Mouse (Mus musculus) kidney, postnatal 10 days (tissue): ENCODE measurements around the gene Msmp.
"Not testable (repeated sequence)": the region's sequence is repeated elsewhere in the genome, so short reads cannot be mapped to it uniquely, and the experiment has no call there.

Experiments used
- DNase-seq: peaks from one replicate; pipeline ENCODE4 v3.0.0; 2021; ENCODE audit warnings: mixed read lengths

Gene Msmp

GRCm38 (mm10) chr4:43561436-43561996, 22.8 kb downstream of the Msmp start:
- no peak for DNase-seq

- no peak for DNase-seq
Observed at GRCm38 (mm10) chr4:43560976-43561375, 23.3 kb downstream of the Msmp start.

- peak; percentile 78 for DNase-seq
Observed at GRCm38 (mm10) chr4:43560243-43560611, 24.1 kb downstream of the Msmp start.

- no peak for DNase-seq
Observed at GRCm38 (mm10) chr4:43559519-43560242, 24.6 kb downstream of the Msmp start.

- DNase-seq, result peak; percentile 92
Observed at GRCm38 (mm10) chr4:43558631-43559356, 25.5 kb downstream of the Msmp start.

DNA sequence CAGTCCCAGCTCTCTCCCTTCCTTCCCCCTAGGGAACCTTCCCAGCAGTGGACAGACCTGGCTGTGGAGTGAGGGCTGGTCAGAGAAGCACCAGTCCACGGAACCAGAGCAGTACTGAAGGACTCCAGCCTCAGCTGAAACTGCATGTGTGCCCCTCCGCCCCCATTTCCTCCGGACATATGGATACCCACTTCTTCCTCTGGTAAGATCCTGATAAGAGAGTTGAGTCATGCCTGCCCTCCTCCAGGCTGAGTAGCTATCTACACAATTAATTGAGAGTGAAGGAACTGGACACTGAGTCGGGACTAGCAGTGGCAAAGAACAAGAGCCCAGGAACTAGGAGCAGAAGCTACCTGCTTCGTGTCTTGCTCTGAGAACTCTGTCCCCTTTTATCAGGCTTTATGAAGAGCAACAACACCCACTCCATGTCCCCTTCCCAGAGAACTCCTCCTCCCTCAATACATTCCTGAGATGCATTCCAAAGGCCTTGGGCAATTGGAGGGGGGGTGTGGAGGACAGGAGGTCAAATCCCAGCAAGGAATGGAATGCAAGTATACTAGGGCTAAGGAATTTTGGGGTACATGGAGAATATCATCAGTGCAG, 26.2 kb downstream of the Msmp start:
- DNase-seq, result peak; percentile 78

GRCm38 (mm10) chr4:43555926-43556325, 28.4 kb downstream of the Msmp start:
- DNase-seq, result no peak

DNA sequence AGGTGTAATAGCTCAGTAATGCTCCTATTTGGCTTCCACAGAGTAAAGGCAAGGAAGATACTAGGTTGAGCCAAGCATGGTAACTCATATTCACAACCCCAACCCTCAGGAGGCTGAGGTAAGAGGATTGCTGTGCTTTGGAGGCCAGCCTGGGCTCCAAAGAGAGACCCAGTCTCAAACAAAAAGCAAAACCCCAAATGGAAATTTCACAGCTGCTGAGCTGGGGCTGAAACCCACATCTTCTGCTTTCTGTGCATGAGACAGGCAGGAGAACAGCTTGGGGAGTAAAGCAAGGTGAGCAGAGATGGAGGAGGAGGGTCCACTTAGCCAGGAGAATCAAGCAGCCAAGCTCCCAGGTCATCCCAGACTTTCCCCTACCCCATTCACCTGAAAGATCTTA, 30.4 kb downstream of the Msmp start:
- no peak for DNase-seq

GRCm38 (mm10) chr4:43552437-43552836, 31.9 kb downstream of the Msmp start:
- DNase-seq, result no peak

GRCm38 (mm10) chr4:43551854-43552253, 32.4 kb downstream of the Msmp start:
- DNase-seq, result not testable (repeated sequence)

DNA sequence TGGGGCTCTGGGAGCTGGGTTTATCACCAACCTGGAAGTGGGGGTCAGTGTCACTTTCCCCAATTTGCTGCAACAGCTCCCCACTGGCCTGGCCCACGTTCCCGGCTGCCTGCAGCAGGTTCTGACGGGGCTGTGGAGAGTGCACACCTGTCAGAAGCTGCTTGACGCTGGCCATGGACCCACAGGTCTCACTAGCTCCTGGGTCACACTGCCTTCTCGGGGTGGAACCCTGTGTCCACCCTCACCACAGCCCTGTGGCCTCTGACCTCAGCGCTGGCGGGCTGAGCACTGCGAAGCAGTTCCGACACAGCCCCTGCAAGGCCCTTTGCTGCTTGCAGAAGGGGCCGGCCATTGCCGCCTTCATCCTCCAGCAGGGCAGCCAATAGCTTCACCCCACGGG, 35.2 kb downstream of the Msmp start:
- no peak for DNase-seq

- DNase-seq, result no peak
Observed at GRCm38 (mm10) chr4:43547160-43547559, 37.1 kb downstream of the Msmp start.

- DNase-seq, result no peak
Observed at GRCm38 (mm10) chr4:43546375-43547047, 37.8 kb downstream of the Msmp start.

DNA sequence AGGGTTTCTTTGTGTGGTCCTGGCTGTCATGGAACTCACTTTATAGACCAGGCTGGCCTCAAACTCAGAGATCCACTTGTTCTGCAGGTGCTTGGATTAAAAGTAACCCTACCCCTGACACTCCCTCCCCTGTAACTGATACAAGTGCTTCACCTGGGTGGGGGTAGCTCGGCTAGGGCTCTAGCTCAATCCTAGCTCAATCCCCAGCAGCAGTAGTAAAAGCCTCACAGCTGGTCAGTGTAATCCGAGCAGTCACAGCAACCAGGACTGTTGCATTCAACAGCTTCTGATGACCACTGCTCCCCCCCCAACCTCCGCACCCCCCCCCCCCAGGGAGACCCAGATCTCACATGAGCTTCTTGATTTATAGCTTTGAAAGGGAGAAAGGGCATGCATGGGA, 42.2 kb downstream of the Msmp start:
- DNase-seq, result no peak

DNA sequence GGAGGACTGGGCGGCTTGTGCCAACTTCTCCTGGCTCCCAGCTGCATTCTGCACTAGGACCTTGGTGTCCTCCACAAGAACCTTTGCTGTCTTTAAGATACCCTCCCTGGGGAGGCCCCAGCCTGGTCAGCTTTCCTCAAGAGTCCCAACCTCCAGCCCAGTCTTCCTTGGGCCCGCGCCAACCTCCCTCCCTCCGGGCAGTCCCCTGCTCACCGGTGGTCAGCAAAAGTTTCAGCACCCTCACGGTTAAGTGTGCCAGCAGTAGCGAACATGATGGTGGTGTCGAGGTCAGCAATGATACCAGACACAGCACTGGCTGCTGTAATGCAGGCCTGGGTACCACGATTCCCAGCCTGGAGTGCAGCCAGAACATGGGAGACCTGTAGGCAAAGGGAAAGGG, 48.3 kb downstream of the Msmp start:
- no peak for DNase-seq

DNA sequence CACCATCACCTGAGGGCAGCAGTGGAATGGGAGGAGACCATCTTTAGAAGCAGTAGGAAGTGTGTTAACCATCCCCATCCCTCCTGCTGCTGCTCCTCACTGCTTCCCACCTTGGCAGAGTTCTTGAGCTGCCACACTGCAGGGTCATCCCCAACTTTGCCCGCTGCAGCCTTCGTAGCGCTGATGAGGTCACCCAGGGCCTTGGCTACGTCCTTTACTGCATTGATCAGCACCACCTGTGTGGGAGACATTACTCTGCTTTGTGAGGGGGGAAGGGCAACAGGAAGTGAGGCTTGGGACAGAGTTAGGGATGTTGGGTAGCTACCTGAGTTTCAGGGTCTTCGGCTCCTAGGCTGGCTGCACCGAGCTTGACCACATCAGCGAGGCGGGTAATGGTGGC, 48.7 kb downstream of the Msmp start:
- no peak for DNase-seq

GRCm38 (mm10) chr4:43533270-43533669, 51.0 kb downstream of the Msmp start:
- peak; percentile 60 for DNase-seq
